Mouse (Mus musculus) urinary bladder, adult 18-20 months (tissue): ENCODE data around the gene Sun1.

ENCODE experiments used
- DNase-seq, 2 experiments: peaks; one replicate each; pipeline ENCODE4 v3.0.0; 2022; ENCODE audit warnings: low spot score in 2 of 2, mixed read lengths in 2 of 2

The Sun1 gene

GRCm38 (mm10) chr5:139208183-139208582, 7.7 kb downstream of the Sun1 start:
- no peak for DNase-seq

GRCm38 (mm10) chr5:139208871-139209684, 8.6 kb downstream of the Sun1 start:
- peak in 1 of 2 experiments; percentile 69 for DNase-seq

- no peak for DNase-seq
Measured at GRCm38 (mm10) chr5:139209685-139210026, 9.2 kb downstream of the Sun1 start.

GRCm38 (mm10) chr5:139211737-139212385, 11.4 kb downstream of the Sun1 start:
- DNase-seq, result no peak

- no peak for DNase-seq
Measured at GRCm38 (mm10) chr5:139214298-139214697, 13.9 kb downstream of the Sun1 start.

GRCm38 (mm10) chr5:139215184-139215583, 14.7 kb downstream of the Sun1 start:
- DNase-seq, result no peak

GRCm38 (mm10) chr5:139216121-139216520, 15.7 kb downstream of the Sun1 start:
- DNase-seq, result no peak

GRCm38 (mm10) chr5:139216774-139217173, 16.3 kb downstream of the Sun1 start:
- no peak for DNase-seq

GRCm38 (mm10) chr5:139220006-139220515, 19.6 kb downstream of the Sun1 start:
- no peak for DNase-seq

- DNase-seq, result no peak
Measured at GRCm38 (mm10) chr5:139220610-139221009, 20.2 kb downstream of the Sun1 start.

GRCm38 (mm10) chr5:139223331-139223730, 22.9 kb downstream of the Sun1 start:
- DNase-seq, result no peak

GRCm38 (mm10) chr5:139227236-139227635, 26.8 kb downstream of the Sun1 start:
- DNase-seq, result no peak

GRCm38 (mm10) chr5:139227645-139228044, 27.2 kb downstream of the Sun1 start:
- DNase-seq, result no peak

- no peak for DNase-seq
Measured at GRCm38 (mm10) chr5:139228318-139228717, 27.9 kb downstream of the Sun1 start.

- no peak for DNase-seq
Measured at GRCm38 (mm10) chr5:139229716-139230115, 29.3 kb downstream of the Sun1 start.

- DNase-seq, result no peak
Measured at GRCm38 (mm10) chr5:139232083-139232482, 31.6 kb downstream of the Sun1 start.

GRCm38 (mm10) chr5:139234423-139234822, 34.0 kb downstream of the Sun1 start:
- DNase-seq, result no peak

- no peak for DNase-seq
Measured at GRCm38 (mm10) chr5:139237436-139237835, 37.0 kb downstream of the Sun1 start.

- DNase-seq, result no peak
Measured at GRCm38 (mm10) chr5:139241022-139241761, 40.8 kb downstream of the Sun1 start.

- DNase-seq, result no peak
Measured at GRCm38 (mm10) chr5:139243384-139243783, 42.9 kb downstream of the Sun1 start.

- no peak for DNase-seq
Measured at GRCm38 (mm10) chr5:139247767-139248166, 47.3 kb downstream of the Sun1 start.

- no peak for DNase-seq
Measured at GRCm38 (mm10) chr5:139248846-139249245, 48.4 kb downstream of the Sun1 start.
